Mouse (Mus musculus): Measurements from ENCODE around the gene Sept10. TPM values are rescaled to one million over a fixed set of nuclear protein-coding genes. Genes with fewer than 3 reads are reported as not detected.

Sept10 gene
- polyA plus RNA-seq, 1 experiment, result 30.1 TPM

GRCm38 (mm10) chr10:59091988-59092387, 129.7 kb downstream of the Sept10 start:
- H3K27ac ChIP-seq (ENCODE audit: insufficient read depth, low read length), result no peak overlapping the region
- TF ChIP-seq POLR2A (IDR thresholded peaks at IDR 0.05; ENCODE audit: low read depth, low read length) (no peak), CTCF (IDR thresholded peaks at IDR 0.05; ENCODE audit: borderline replicate concordance, insufficient read depth, low read length) (no peak)

More at GRCm38 (mm10) chr10:59091988-59092387, 129.7 kb downstream of the Sept10 start:
- Histone ChIP-seq H3K4me3 (ENCODE audit: insufficient read depth, low read length) (no peak overlapping the region), H3K4me1 (ENCODE audit: control insufficient read depth, insufficient read depth, low read length) (no peaks in the 10 kb centered on the region)

Other genes starting within 250 kb of the Sept10 start
- gene Sowahc, start 106 bp upstream of the Sept10 start, polyA plus RNA-seq (2011; ENCODE audit: insufficient read length, low read depth, missing spikeins), result 4.4 and 5.8 TPM in 2 replicates
- 209 and 226 TPM in 2 replicates for gene P4ha1, start 101.4 kb upstream of the Sept10 start, polyA plus RNA-seq (2011; ENCODE audit: insufficient read length, low read depth, missing spikeins)
- gene Gm10273, start 173.8 kb upstream of the Sept10 start, polyA plus RNA-seq (2011; ENCODE audit: insufficient read length, low read depth, missing spikeins), result 42.7 and 78.1 TPM in 2 replicates
- not detected in 2 replicates for gene Pla2g12b, start 181.8 kb upstream of the Sept10 start, polyA plus RNA-seq (2011; ENCODE audit: insufficient read length, low read depth, missing spikeins)
- gene Oit3, start 219.9 kb upstream of the Sept10 start, polyA plus RNA-seq (2011; ENCODE audit: insufficient read length, low read depth, missing spikeins), result 0.23 and 0.44 TPM in 2 replicates

Data from embryonic fibroblast, embryonic 13.5 days (primary cell).